ENCODE assay signal across 16 mouse cellular contexts in the genomic region with DNA sequence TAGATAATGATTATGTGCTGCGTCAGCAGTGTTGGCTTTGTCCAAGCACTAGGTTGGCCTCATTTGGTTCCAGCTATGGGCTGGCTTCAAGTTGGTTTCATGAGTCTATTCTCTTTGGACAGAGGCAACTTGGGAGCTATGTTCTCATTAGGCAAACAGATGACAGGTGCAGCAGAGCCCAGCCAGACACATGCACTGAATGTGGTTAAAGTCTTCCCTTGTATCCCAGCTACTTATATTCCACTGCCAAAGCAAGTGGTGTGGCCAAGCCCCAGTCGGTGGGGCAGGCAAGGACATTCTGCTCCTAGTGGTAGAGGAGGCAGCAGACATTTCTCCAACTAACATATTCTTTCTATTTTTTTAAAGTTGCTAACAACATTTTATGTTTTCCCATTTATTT. TPM values are rescaled to one million over a fixed set of nuclear protein-coding genes. Genes with fewer than 3 reads are reported as not detected.
DNase-seq lines count a peak whose midpoint lies in the region; TF ChIP-seq lines count a peak whose summit lies in the region.
"Had no signal": no experiment of that assay in that cellular context is flagged by ENCODE, and none has a peak within 500 bp of the region (broad histone marks: within the 10 kb centered on the region; RNA-seq: fewer than 3 reads in every experiment).

No protein-coding gene starts in this region.

- no peak for TF ChIP-seq POLR2A in brain, embryonic 14.5 days (IDR thresholded peaks at IDR 0.05; ENCODE audit: borderline replicate concordance, extremely low read depth, insufficient read depth, insufficient read length, poor library complexity, severe bottlenecking)

- no peak for TF ChIP-seq CTCF in brain, embryonic 14.5 days (IDR thresholded peaks at IDR 0.05; ENCODE audit: borderline replicate concordance, extremely low read depth, insufficient read depth, insufficient read length)

- peak; percentile 27 for DNase-seq in heart, adult 8-10 months (ENCODE audit: low spot score)
- no peak for DNase-seq in heart, postnatal 36 days
- peak; percentile 70 for DNase-seq in Muller cell, postnatal 12 days (ENCODE audit: inconsistent ontology term)
- DNase-seq in brain, embryonic 14.5 days (ENCODE audit: low read depth) = peak; percentile 38
- peak; percentile 66 for DNase-seq in gastrocnemius, postnatal 25 days
- DNase-seq in urinary bladder, postnatal 25 days (ENCODE audit: low spot score) = no peak
- no peak for DNase-seq in kidney, postnatal 25 days
- DNase-seq: adrenal gland, postnatal 10 days; cerebellum, adult 9-11 months; kidney, adult 18-20 months; lung, adult 18-20 months; lung, postnatal 14 days; retina, postnatal 1 day; right cerebral cortex, postnatal 25 days; thymus, postnatal 36 days had no signal

- intact Hi-C loops in heart, postnatal 36 days (cut with DNase I) = no loop called here

RNA-seq across cellular contexts. Expression of gene Limch1, which starts 16.4 kb away (rescaled TPM):
- 100 to 1,000 TPM; 278 to 326 (median 303) TPM for total RNA-seq in heart, adult 8-10 months (2022)
- total RNA-seq in heart, postnatal 36 days (2021) = 100 to 1,000 TPM; 238 to 297 TPM
- polyA plus RNA-seq in brain, embryonic 14.5 days (2012; rRNA removed) = 22.3 and 37.8 TPM in 2 replicates
- total RNA-seq in gastrocnemius, postnatal 25 days (2021) = 100 to 1,000 TPM in 1 of 2 experiments, 10 to 100 TPM in 1; 94.9 to 110 TPM
- polyA plus RNA-seq: C2C12 had no signal

Comparison
In these comparisons a context has a peak if more than half of its experiments do, and no peak if none do; other contexts are left out.
1. DNase-seq: peak in heart, adult 8-10 months (single experiment), Muller cell, postnatal 12 days (single experiment), brain, embryonic 14.5 days (single experiment) and gastrocnemius, postnatal 25 days (single experiment); none in heart, postnatal 36 days (0 of 2), urinary bladder, postnatal 25 days (single experiment) and kidney, postnatal 25 days (0 of 2).